Mouse (Mus musculus) kidney, embryonic 16.5 days (tissue): ENCODE results near the gene Chd2. TPM values are rescaled to one million over a fixed set of nuclear protein-coding genes. Genes with fewer than 3 reads are reported as not detected.

ENCODE experiments used
- ATAC-seq: fragments of 200-750 bp; cut with Nextera tagmentation; 2 replicates; pipeline ENCODE4 v1.8.0; 2017; ENCODE audit warnings: moderate TSS enrichment; ENCODE audit not compliant: low FRiP score, low TSS enrichment
- H3K27ac ChIP-seq: fragments of 300-500 bp; sonication (generic); 2 replicates; pipeline ENCODE4 v1.5.1; 2014; ENCODE audit warnings: low read length
- H3K27me3 ChIP-seq: fragments of 300-500 bp; sonication (generic); 2 replicates; pipeline ENCODE4 v1.6.1; 2014; ENCODE audit warnings: low read length, control low read depth, mixed read lengths; ENCODE audit not compliant: insufficient read depth
- H3K36me3 ChIP-seq: fragments of 300-500 bp; sonication (generic); 2 replicates; pipeline ENCODE4 v1.6.1; 2014; ENCODE audit warnings: low read length, control low read depth, mixed read lengths; ENCODE audit not compliant: insufficient read depth
- H3K4me1 ChIP-seq: fragments of 300-500 bp; sonication (generic); 2 replicates; pipeline ENCODE4 v1.6.1; 2014; ENCODE audit warnings: low read length, control low read depth, mixed read lengths; ENCODE audit not compliant: insufficient read depth
- H3K4me2 ChIP-seq: fragments of 300-500 bp; sonication (generic); replicated peaks from 2 replicates; pipeline ENCODE4 v1.6.1; 2014; ENCODE audit warnings: low read depth, low read length
- H3K4me3 ChIP-seq: fragments of 300-500 bp; sonication (generic); 2 replicates; pipeline ENCODE4 v1.5.1; 2014; ENCODE audit warnings: mild to moderate bottlenecking, low read length
- H3K9ac ChIP-seq: fragments of 300-500 bp; sonication (generic); replicated peaks from 2 replicates; pipeline ENCODE4 v1.6.1; 2014; ENCODE audit warnings: low read length
- H3K9me3 ChIP-seq: fragments of 300-500 bp; sonication (generic); 2 replicates; pipeline ENCODE4 v1.6.1; 2016; ENCODE audit warnings: low read length, control low read depth
- WGBS: fragments of 180-500 bp; shearing (Covaris S2); extraction: QIAGEN DNeasy Blood & Tissue Kit; methylation state at CpG from one replicate; pipeline ENCODE4 v1.1.7; 2014; 5-methylcytosine and 5-hydroxymethylcytosine counted together
- polyA plus RNA-seq: library from polyadenylated mRNA; unstranded; fragments of >200 nt; fragmentation: Nextera tagmentation; extraction: Ambion mirVana; gene quantifications from 2 replicates; pipeline ENCODE4 v1.2.1, GENCODE M21; 2015

Chd2 gene
- polyA plus RNA-seq, 1 experiment from 2014 or later = 45.3 TPM

DNA sequence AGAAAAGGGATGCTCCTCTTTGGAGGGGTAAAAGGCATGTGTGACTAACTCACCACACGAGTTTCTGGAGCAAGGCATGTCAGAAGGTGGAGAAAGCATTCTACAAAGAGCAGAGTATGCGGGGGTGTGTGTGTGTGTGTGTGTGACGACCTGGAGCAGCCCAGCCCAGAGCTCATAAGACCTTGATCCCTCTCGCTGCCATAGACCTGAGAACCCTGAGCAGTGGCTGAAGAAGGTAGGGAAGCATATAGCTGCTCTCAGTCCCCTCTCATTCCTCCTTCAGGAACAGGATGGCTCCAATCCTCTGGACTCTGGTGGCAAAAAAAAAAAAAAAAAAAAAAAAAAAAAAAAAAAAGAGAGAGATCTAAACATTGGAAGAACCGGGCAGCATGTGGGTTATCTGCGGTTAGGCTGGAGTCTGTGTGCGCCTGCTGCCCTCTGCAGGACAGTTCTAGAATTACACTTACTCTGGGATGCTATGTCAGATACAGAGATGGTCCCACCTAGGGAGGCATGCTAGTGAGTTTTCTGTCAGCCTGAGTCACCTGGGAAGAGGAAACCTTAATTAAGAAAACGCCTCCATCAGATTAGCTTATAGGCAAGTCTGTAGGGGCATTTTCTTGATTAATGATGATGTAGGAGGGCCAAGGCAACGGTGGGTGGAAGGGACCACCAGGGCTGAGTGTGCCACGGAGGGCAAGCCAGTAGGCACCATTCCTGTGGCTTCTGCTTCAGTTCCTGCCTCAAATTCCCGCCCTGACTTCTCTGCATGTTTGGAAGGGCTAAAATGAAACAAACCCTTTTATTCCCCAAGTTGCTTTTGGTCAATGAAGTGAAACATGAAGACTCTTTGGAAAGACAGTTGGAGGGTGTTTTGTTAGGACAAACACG, 119.2 kb downstream of the Chd2 start:
- peaks cover 21% of the 10 kb centered on the region for H3K4me1 ChIP-seq

GRCm38 (mm10) chr7:73421278-73422015, 120.2 kb downstream of the Chd2 start:
- H3K9ac ChIP-seq = no peak overlapping the region
- no peak for ATAC-seq
- no peak overlapping the region for H3K27ac ChIP-seq

More for the DNA sequence above, 119.2 kb downstream of the Chd2 start:
- 0 out of 2 replicates have a peak, but pooled peaks have one; percentile 11 for ATAC-seq
- H3K36me3 ChIP-seq = peaks cover 19% of the 10 kb centered on the region
- H3K4me3 ChIP-seq = no peak overlapping the region
- H3K9ac ChIP-seq = no peak overlapping the region
- 24% methylated on average over 12 of the region's 12 CpGs for WGBS
- H3K27ac ChIP-seq = no peak overlapping the region
- no peak overlapping the region for H3K4me2 ChIP-seq
- H3K9me3 ChIP-seq = no peaks in the 10 kb centered on the region
- no peaks in the 10 kb centered on the region for H3K27me3 ChIP-seq

DNA sequence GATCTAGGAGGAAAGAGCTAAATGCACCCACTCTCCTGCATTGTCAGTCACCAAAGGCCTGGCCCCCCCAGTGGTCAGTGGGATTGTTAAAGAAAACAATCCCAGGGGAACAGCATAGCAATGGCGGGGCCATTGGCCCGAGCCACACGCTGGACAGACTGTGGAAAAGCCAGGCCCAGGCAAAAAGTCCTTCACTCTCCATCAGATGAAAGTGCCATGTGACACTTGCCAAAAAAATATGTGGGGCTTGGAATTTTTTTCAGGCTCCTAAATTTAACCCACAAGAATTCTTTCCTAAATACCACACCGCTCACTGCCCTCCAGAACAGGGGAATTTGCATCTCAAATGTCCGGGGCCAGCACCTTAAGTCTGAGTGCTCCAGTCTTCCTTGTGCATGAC, 120.8 kb downstream of the Chd2 start:
- Histone ChIP-seq H3K4me2 (no peak overlapping the region), H3K4me1 (peaks cover 21% of the 10 kb centered on the region), H3K36me3 (peaks cover 16% of the 10 kb centered on the region), H3K27me3 (no peaks in the 10 kb centered on the region), H3K27ac (no peak overlapping the region), H3K4me3 (no peak overlapping the region), H3K9me3 (no peaks in the 10 kb centered on the region), H3K9ac (no peak overlapping the region)
- 62% methylated on average over 5 of the region's 5 CpGs for WGBS
- no peak for ATAC-seq

More at GRCm38 (mm10) chr7:73421278-73422015, 120.2 kb downstream of the Chd2 start:
- no peaks in the 10 kb centered on the region for H3K9me3 ChIP-seq
- 55% methylated on average over 9 of the region's 9 CpGs for WGBS
- H3K4me2 ChIP-seq = no peak overlapping the region
- peaks cover 21% of the 10 kb centered on the region for H3K4me1 ChIP-seq
- H3K36me3 ChIP-seq = peaks cover 17% of the 10 kb centered on the region
- no peaks in the 10 kb centered on the region for H3K27me3 ChIP-seq
- H3K4me3 ChIP-seq = no peak overlapping the region

DNA sequence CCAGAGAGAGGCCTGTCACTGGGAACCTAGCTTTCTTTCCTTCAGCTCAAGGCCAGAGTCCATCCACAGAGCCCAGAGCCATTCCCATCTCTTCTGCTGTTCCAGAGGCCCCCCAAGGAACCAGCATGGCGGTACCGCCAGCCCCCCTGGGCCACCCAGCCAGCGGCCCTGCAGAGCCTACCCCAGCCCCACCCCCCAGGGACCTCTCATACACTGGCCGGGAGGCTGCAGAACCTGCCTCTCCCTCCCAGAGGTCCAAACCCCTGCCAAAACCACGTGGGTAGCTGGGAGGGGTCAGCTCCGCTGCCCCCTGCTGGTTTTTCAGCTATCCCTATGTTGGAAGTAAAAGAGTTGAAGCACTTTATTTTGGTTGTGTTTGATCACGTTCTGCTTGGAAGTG, 122.3 kb downstream of the Chd2 start:
- WGBS = 51% methylated on average over 7 of the region's 7 CpGs

GRCm38 (mm10) chr7:73414192-73414591, 127.4 kb downstream of the Chd2 start:
- Histone ChIP-seq H3K9ac (no peak overlapping the region), H3K27ac (no peak overlapping the region), H3K4me1 (peaks cover 14% of the 10 kb centered on the region), H3K27me3 (no peaks in the 10 kb centered on the region), H3K36me3 (peaks cover 46% of the 10 kb centered on the region), H3K4me3 (no peak overlapping the region), H3K9me3 (no peaks in the 10 kb centered on the region), H3K4me2 (no peak overlapping the region)
- 82% methylated on average over 14 of the region's 14 CpGs for WGBS
- ATAC-seq = no peak

More for the DNA sequence above, 122.3 kb downstream of the Chd2 start:
- Histone ChIP-seq H3K36me3 (peaks cover 18% of the 10 kb centered on the region), H3K27ac (no peak overlapping the region), H3K27me3 (no peaks in the 10 kb centered on the region), H3K9me3 (no peaks in the 10 kb centered on the region), H3K9ac (no peak overlapping the region), H3K4me3 (no peak overlapping the region), H3K4me1 (peaks cover 21% of the 10 kb centered on the region), H3K4me2 (no peak overlapping the region)
- ATAC-seq = peak; percentile 17; the same call in 1 of the 2 replicates

DNA sequence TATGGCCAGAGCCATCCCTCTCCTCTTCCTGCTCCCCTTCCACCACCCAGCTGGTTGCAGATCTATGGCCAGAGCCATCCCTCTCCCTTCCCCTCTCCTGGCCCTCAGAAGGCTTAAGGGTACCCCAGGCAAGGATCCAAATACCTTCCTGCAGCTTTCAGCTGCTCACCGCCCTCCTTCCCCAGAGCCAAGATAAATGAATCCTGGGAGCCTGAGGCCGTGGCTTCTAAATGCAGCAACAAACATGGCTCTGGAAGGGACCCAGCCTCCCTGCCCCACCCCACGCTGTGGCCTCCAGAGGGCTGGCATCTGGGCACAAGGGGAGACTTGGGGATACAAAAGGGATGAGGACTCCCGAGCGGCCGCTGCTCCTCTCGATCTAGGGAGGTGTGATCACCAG, 129.2 kb downstream of the Chd2 start:
- 72% methylated on average over 7 of the region's 7 CpGs for WGBS

GRCm38 (mm10) chr7:73411986-73412385, 129.6 kb downstream of the Chd2 start:
- Histone ChIP-seq H3K9me3 (no peaks in the 10 kb centered on the region), H3K27ac (no peak overlapping the region), H3K4me2 (no peak overlapping the region), H3K4me3 (no peak overlapping the region), H3K9ac (no peak overlapping the region), H3K27me3 (no peaks in the 10 kb centered on the region), H3K4me1 (peaks cover 13% of the 10 kb centered on the region), H3K36me3 (peaks cover 33% of the 10 kb centered on the region)
- ATAC-seq = no peak
- 84% methylated on average over 4 of the region's 4 CpGs for WGBS

More for the DNA sequence above, 129.2 kb downstream of the Chd2 start:
- no peak overlapping the region for H3K9ac ChIP-seq
- H3K36me3 ChIP-seq = peaks cover 35% of the 10 kb centered on the region
- H3K27me3 ChIP-seq = no peaks in the 10 kb centered on the region
- H3K4me2 ChIP-seq = no peak overlapping the region
- no peaks in the 10 kb centered on the region for H3K9me3 ChIP-seq
- H3K4me3 ChIP-seq = no peak overlapping the region
- H3K4me1 ChIP-seq = peaks cover 13% of the 10 kb centered on the region
- ATAC-seq = no peak
- no peak overlapping the region for H3K27ac ChIP-seq

- ATAC-seq = no peak
- H3K4me3 ChIP-seq = no peak overlapping the region
- WGBS = 81% methylated on average over 7 of the region's 7 CpGs
- no peaks in the 10 kb centered on the region for H3K27me3 ChIP-seq
- peaks cover 33% of the 10 kb centered on the region for H3K36me3 ChIP-seq
- H3K4me1 ChIP-seq = peaks cover 13% of the 10 kb centered on the region
- no peak overlapping the region for H3K4me2 ChIP-seq
- 0 out of 2 replicates have a peak, but pooled peaks cover 2% of the 10 kb centered on the region for H3K9me3 ChIP-seq
- H3K27ac ChIP-seq = no peak overlapping the region
- H3K9ac ChIP-seq = no peak overlapping the region
These were observed 130.1 kb downstream of the Chd2 start for GRCm38 (mm10) chr7:73411523-73411922.

GRCm38 (mm10) chr7:73405550-73405949, 136.1 kb downstream of the Chd2 start:
- Histone ChIP-seq H3K27ac (no peak overlapping the region), H3K27me3 (no peaks in the 10 kb centered on the region), H3K36me3 (peaks cover 23% of the 10 kb centered on the region), H3K4me2 (no peak overlapping the region), H3K4me3 (no peak overlapping the region), H3K4me1 (peaks cover 25% of the 10 kb centered on the region), H3K9ac (no peak overlapping the region), H3K9me3 (0 out of 2 replicates have a peak, but pooled peaks cover 2% of the 10 kb centered on the region)
- no peak for ATAC-seq
- 98% methylated on average over 11 of the region's 11 CpGs for WGBS
